Mouse (Mus musculus) embryonic facial prominence, embryonic 15.5 days (tissue): ENCODE measurements around the gene Klhl25. TPM values are rescaled to one million over a fixed set of nuclear protein-coding genes. Genes with fewer than 3 reads are reported as not detected.
"Not testable (repeated sequence)": the region's sequence is repeated elsewhere in the genome, so short reads cannot be mapped to it uniquely, and the experiment has no call there.

Source experiments
- ATAC-seq: fragments of 200-750 bp; cut with Nextera tagmentation; 2 replicates; pipeline ENCODE4 v1.8.0; 2017; ENCODE audit warnings: low read depth, moderate TSS enrichment; ENCODE audit not compliant: insufficient number of reproducible peaks, low FRiP score, low TSS enrichment
- H3K27ac ChIP-seq: fragments of 300-500 bp; sonication (generic); replicated peaks from 2 replicates; pipeline ENCODE4 v1.5.1; 2015; ENCODE audit warnings: mild to moderate bottlenecking, inconsistent platforms
- H3K27me3 ChIP-seq: fragments of 300-500 bp; sonication (generic); 2 replicates; pipeline ENCODE4 v1.6.1; 2015; ENCODE audit warnings: inconsistent platforms
- H3K36me3 ChIP-seq: fragments of 300-500 bp; sonication (generic); 2 replicates; pipeline ENCODE4 v1.6.1; 2015; ENCODE audit warnings: mild to moderate bottlenecking, inconsistent platforms
- H3K4me1 ChIP-seq: fragments of 300-500 bp; sonication (generic); 2 replicates; pipeline ENCODE4 v1.6.1; 2015; ENCODE audit warnings: inconsistent platforms
- H3K4me2 ChIP-seq: fragments of 300-500 bp; sonication (generic); replicated peaks from 2 replicates; pipeline ENCODE4 v1.6.1; 2015; ENCODE audit warnings: mild to moderate bottlenecking, inconsistent platforms
- H3K4me3 ChIP-seq: fragments of 300-500 bp; sonication (generic); replicated peaks from 2 replicates; pipeline ENCODE4 v1.5.1; 2015; ENCODE audit warnings: mild to moderate bottlenecking, inconsistent platforms
- H3K9ac ChIP-seq: fragments of 300-500 bp; sonication (generic); 2 replicates; pipeline ENCODE4 v1.6.1; 2015; ENCODE audit warnings: inconsistent platforms
- H3K9me3 ChIP-seq: fragments of 300-500 bp; sonication (generic); replicated peaks from 2 replicates; pipeline ENCODE4 v1.6.1; 2016; ENCODE audit warnings: inconsistent platforms
- WGBS: fragments of 180-500 bp; shearing (Covaris S2); methylation state at CpG from one replicate; pipeline ENCODE4 v1.1.7; 2015; 5-methylcytosine and 5-hydroxymethylcytosine counted together
- polyA plus RNA-seq: library from polyadenylated mRNA; unstranded; fragments of >200 nt; fragmentation: Nextera tagmentation; extraction: Ambion mirVana; gene quantifications from 2 replicates; pipeline ENCODE4 v1.2.1, GENCODE M21; 2015

The Klhl25 gene
- polyA plus RNA-seq, 1 experiment from 2014 or later, result 23.3 TPM

GRCm38 (mm10) chr7:75861638-75862426 lies 13.7 kb downstream of the Klhl25 start:
- not testable (repeated sequence) for H3K27me3 ChIP-seq, H3K4me2 ChIP-seq, H3K4me3 ChIP-seq, ATAC-seq, H3K9me3 ChIP-seq, H3K4me1 ChIP-seq, H3K27ac ChIP-seq, H3K9ac ChIP-seq
- 83% methylated on average over 7 of the region's 7 CpGs for WGBS
- peaks cover 28% of the 10 kb centered on the region for H3K36me3 ChIP-seq

GRCm38 (mm10) chr7:75862427-75862781 lies 14.3 kb downstream of the Klhl25 start:
- H3K9me3 ChIP-seq, H3K9ac ChIP-seq, H3K27me3 ChIP-seq, H3K4me1 ChIP-seq, H3K27ac ChIP-seq, H3K4me3 ChIP-seq, ATAC-seq, H3K4me2 ChIP-seq: not testable (repeated sequence)
- H3K36me3 ChIP-seq, result peaks cover 34% of the 10 kb centered on the region
- 84% methylated on average over 6 of the region's 6 CpGs for WGBS

GRCm38 (mm10) chr7:75863248-75863911 lies 15.3 kb downstream of the Klhl25 start:
- 84% methylated on average over 5 of the region's 5 CpGs for WGBS
- not testable (repeated sequence) for H3K4me1 ChIP-seq, ATAC-seq, H3K27ac ChIP-seq, H3K4me2 ChIP-seq, H3K9me3 ChIP-seq, H3K9ac ChIP-seq, H3K4me3 ChIP-seq, H3K27me3 ChIP-seq
- H3K36me3 ChIP-seq, result peaks cover 41% of the 10 kb centered on the region

GRCm38 (mm10) chr7:75865026-75865425 lies 16.9 kb downstream of the Klhl25 start:
- no peaks in the 10 kb centered on the region for H3K4me1 ChIP-seq
- ATAC-seq, result no peak
- no peak overlapping the region for H3K4me2 ChIP-seq
- no peak overlapping the region for H3K4me3 ChIP-seq
- no peaks in the 10 kb centered on the region for H3K9me3 ChIP-seq
- peaks cover 52% of the 10 kb centered on the region for H3K36me3 ChIP-seq
- no peak overlapping the region for H3K9ac ChIP-seq
- no peaks in the 10 kb centered on the region for H3K27me3 ChIP-seq
- H3K27ac ChIP-seq, result no peak overlapping the region
- WGBS, result 92% methylated on average over 6 of the region's 6 CpGs

GRCm38 (mm10) chr7:75866557-75866956 lies 18.4 kb downstream of the Klhl25 start:
- no peak overlapping the region for H3K4me3 ChIP-seq
- peaks cover 58% of the 10 kb centered on the region for H3K36me3 ChIP-seq
- H3K4me1 ChIP-seq, result no peaks in the 10 kb centered on the region
- no peak overlapping the region for H3K27ac ChIP-seq
- no peaks in the 10 kb centered on the region for H3K27me3 ChIP-seq
- no peak overlapping the region for H3K4me2 ChIP-seq
- H3K9ac ChIP-seq, result no peak overlapping the region
- ATAC-seq, result no peak
- WGBS, result 90% methylated on average over 13 of the region's 13 CpGs
- H3K9me3 ChIP-seq, result no peaks in the 10 kb centered on the region

GRCm38 (mm10) chr7:75868687-75869086 lies 20.6 kb downstream of the Klhl25 start:
- H3K27ac ChIP-seq, result no peak overlapping the region
- H3K4me1 ChIP-seq, result no peaks in the 10 kb centered on the region
- 72% methylated on average over 2 of the region's 2 CpGs for WGBS
- no peak for ATAC-seq
- no peaks in the 10 kb centered on the region for H3K9me3 ChIP-seq
- no peak overlapping the region for H3K4me2 ChIP-seq
- H3K36me3 ChIP-seq, result peaks cover 68% of the 10 kb centered on the region
- H3K4me3 ChIP-seq, result no peak overlapping the region
- no peaks in the 10 kb centered on the region for H3K27me3 ChIP-seq
- H3K9ac ChIP-seq, result no peak overlapping the region

GRCm38 (mm10) chr7:75870551-75870950 lies 22.4 kb downstream of the Klhl25 start:
- H3K9me3 ChIP-seq, result no peaks in the 10 kb centered on the region
- H3K9ac ChIP-seq, result no peak overlapping the region
- no peak overlapping the region for H3K27ac ChIP-seq
- ATAC-seq, result no peak
- no peak overlapping the region for H3K4me2 ChIP-seq
- peaks cover 68% of the 10 kb centered on the region for H3K36me3 ChIP-seq
- H3K4me1 ChIP-seq, result no peaks in the 10 kb centered on the region
- no peaks in the 10 kb centered on the region for H3K27me3 ChIP-seq
- 75% methylated on average over 9 of the region's 9 CpGs for WGBS
- no peak overlapping the region for H3K4me3 ChIP-seq

GRCm38 (mm10) chr7:75872255-75872654 lies 24.1 kb downstream of the Klhl25 start:
- Histone ChIP-seq H3K9me3 (no peaks in the 10 kb centered on the region), H3K4me1 (no peaks in the 10 kb centered on the region), H3K4me3 (no peak overlapping the region), H3K27me3 (no peaks in the 10 kb centered on the region), H3K27ac (no peak overlapping the region), H3K9ac (no peak overlapping the region), H3K4me2 (no peak overlapping the region), H3K36me3 (peaks cover 54% of the 10 kb centered on the region)
- no peak for ATAC-seq
- WGBS, result 61% methylated on average over 5 of the region's 5 CpGs

- no peaks in the 10 kb centered on the region for H3K9me3 ChIP-seq
- no peak overlapping the region for H3K27ac ChIP-seq
- no peak for ATAC-seq
- no peak overlapping the region for H3K4me3 ChIP-seq
- WGBS, result 77% methylated on average over 8 of the region's 8 CpGs
- peaks cover 49% of the 10 kb centered on the region for H3K36me3 ChIP-seq
- H3K4me1 ChIP-seq, result no peaks in the 10 kb centered on the region
- H3K9ac ChIP-seq, result no peak overlapping the region
- no peaks in the 10 kb centered on the region for H3K27me3 ChIP-seq
- H3K4me2 ChIP-seq, result no peak overlapping the region
Observed at GRCm38 (mm10) chr7:75872697-75873096, 24.6 kb downstream of the Klhl25 start.

GRCm38 (mm10) chr7:75873216-75873615 lies 25.1 kb downstream of the Klhl25 start:
- WGBS, result 67% methylated on average over 3 of the region's 3 CpGs
- H3K4me3 ChIP-seq, result no peak overlapping the region
- peaks cover 47% of the 10 kb centered on the region for H3K36me3 ChIP-seq
- ATAC-seq, result no peak
- no peaks in the 10 kb centered on the region for H3K9me3 ChIP-seq
- no peak overlapping the region for H3K4me2 ChIP-seq
- H3K27ac ChIP-seq, result no peak overlapping the region
- H3K27me3 ChIP-seq, result no peaks in the 10 kb centered on the region
- no peak overlapping the region for H3K9ac ChIP-seq
- no peaks in the 10 kb centered on the region for H3K4me1 ChIP-seq

GRCm38 (mm10) chr7:75873746-75874145 lies 25.6 kb downstream of the Klhl25 start:
- Histone ChIP-seq H3K9ac (no peak overlapping the region), H3K9me3 (no peaks in the 10 kb centered on the region), H3K4me1 (no peaks in the 10 kb centered on the region), H3K4me2 (no peak overlapping the region), H3K4me3 (no peak overlapping the region), H3K36me3 (peaks cover 42% of the 10 kb centered on the region), H3K27me3 (no peaks in the 10 kb centered on the region), H3K27ac (no peak overlapping the region)
- 91% methylated on average over 7 of the region's 7 CpGs for WGBS
- ATAC-seq, result no peak

GRCm38 (mm10) chr7:75879436-75879835 lies 31.3 kb downstream of the Klhl25 start:
- not testable (repeated sequence) for H3K4me2 ChIP-seq, ATAC-seq, H3K4me3 ChIP-seq, H3K27me3 ChIP-seq, H3K9ac ChIP-seq, H3K4me1 ChIP-seq, H3K27ac ChIP-seq, H3K9me3 ChIP-seq
- H3K36me3 ChIP-seq, result peaks cover 10% of the 10 kb centered on the region
- WGBS, result 73% methylated on average over 2 of the region's 2 CpGs
